Mouse (Mus musculus) liver, embryonic 14.5 days (tissue): ENCODE data around the gene Gm20481.

Source experiments
- CTCF ChIP-seq: IDR thresholded peaks from 2 replicates; pipeline ENCODE4 v1.5.1; 2016; ENCODE audit warnings: antibody characterized with exemption, low read depth, control low read depth
- EP300 ChIP-seq: IDR thresholded peaks from 2 replicates; pipeline ENCODE4 v1.6.1; 2016; ENCODE audit warnings: antibody characterized with exemption, low read depth

- TF ChIP-seq CTCF (no peak), EP300 (no peak)
Observed at GRCm38 (mm10) chr17:34946486-34947140, 23.1 kb upstream of the Gm20481 start.
